Mouse (Mus musculus) myocyte (in vitro differentiated cells): ENCODE measurements at regions not wholly inside any gene's neighbourhood (a gene's known extent, or its start where the extent isn't known, plus 50 kb on each side); places are given as distances from the start of the nearest gene placed in this dataset.
A peak's percentile ranks its signal among the peaks of the same experiment; 100 is the strongest.

ENCODE experiments used
- H3K27me3 ChIP-seq: one replicate; pipeline ENCODE4 v1.6.1; 2011; ENCODE audit not compliant: control insufficient read depth, insufficient read depth, insufficient read length
- H3K36me3 ChIP-seq: one replicate; pipeline ENCODE4 v1.6.1; 2011; ENCODE audit not compliant: control insufficient read depth, insufficient read depth
- H3K4me2 ChIP-seq: one replicate; pipeline ENCODE4 v1.6.1; 2011; ENCODE audit warnings: low read depth, control low read depth
- H3K4me3 ChIP-seq: one replicate; pipeline ENCODE4 v1.5.1; 2011; ENCODE audit warnings: mild to moderate bottlenecking, control low read depth, moderate library complexity
- H3K79me2 ChIP-seq: one replicate; pipeline ENCODE4 v1.6.1; 2011; ENCODE audit not compliant: control insufficient read depth, insufficient read depth
- H3ac ChIP-seq: one replicate; pipeline ENCODE4 v1.6.1; 2011; ENCODE audit not compliant: control insufficient read depth, insufficient read length
- CEBPB ChIP-seq: IDR thresholded peaks from 2 replicates; pipeline ENCODE4 v1.6.1; 2011; ENCODE audit warnings: mild to moderate bottlenecking, moderate library complexity; ENCODE audit not compliant: poor library complexity, insufficient read depth, severe bottlenecking
- E2F4 ChIP-seq: IDR thresholded peaks from one replicate; pipeline ENCODE4 v1.6.1; 2011; ENCODE audit warnings: mild to moderate bottlenecking, control low read depth, moderate library complexity; ENCODE audit not compliant: insufficient read depth
- MAX ChIP-seq: IDR thresholded peaks from one replicate; pipeline ENCODE4 v1.6.1; 2011; ENCODE audit warnings: low read depth, mild to moderate bottlenecking, control low read depth
- MYOD1 ChIP-seq, 3 experiments: IDR thresholded peaks; one replicate each; pipeline ENCODE4 v1.6.1; 2011; ENCODE audit warnings: control low read depth in 2 of 3, low read depth in 2 of 3, mild to moderate bottlenecking in 2 of 3, moderate library complexity in 1 of 3; ENCODE audit not compliant: insufficient read length in 2 of 3, control insufficient read depth in 1 of 3
- MYOG ChIP-seq, 3 experiments: IDR thresholded peaks; one replicate each; pipeline ENCODE4 v1.6.1; 2011; ENCODE audit warnings: control low read depth in 2 of 3, low read depth in 2 of 3, mild to moderate bottlenecking in 2 of 3; ENCODE audit not compliant: insufficient read length in 2 of 3, control insufficient read depth in 1 of 3, insufficient read depth in 1 of 3
- POLR2A ChIP-seq: IDR thresholded peaks from one replicate; pipeline ENCODE4 v1.6.1; 2011; ENCODE audit warnings: low read depth, mild to moderate bottlenecking, control low read depth, moderate library complexity; ENCODE audit not compliant: insufficient read length
- POLR2AphosphoS2 ChIP-seq: IDR thresholded peaks from one replicate; pipeline ENCODE4 v1.6.1; 2011; ENCODE audit warnings: low read depth, control low read depth; ENCODE audit not compliant: insufficient read length
- REST ChIP-seq: IDR thresholded peaks from one replicate; pipeline ENCODE4 v1.6.1; 2011; ENCODE audit warnings: mild to moderate bottlenecking, control low read depth, moderate library complexity; ENCODE audit not compliant: insufficient read depth, insufficient read length
- SRF ChIP-seq: IDR thresholded peaks from one replicate; pipeline ENCODE4 v1.6.1; 2011; ENCODE audit warnings: low read depth; ENCODE audit not compliant: control insufficient read depth, insufficient read length
- TCF12 ChIP-seq: IDR thresholded peaks from one replicate; pipeline ENCODE4 v1.6.1; 2011; ENCODE audit warnings: mild to moderate bottlenecking, control low read depth; ENCODE audit not compliant: poor library complexity, insufficient read depth, severe bottlenecking
- TCF3 ChIP-seq: IDR thresholded peaks from one replicate; pipeline ENCODE4 v1.6.1; 2011; ENCODE audit warnings: low read depth, control low read depth; ENCODE audit not compliant: insufficient read length
- USF1 ChIP-seq: IDR thresholded peaks from one replicate; pipeline ENCODE4 v1.6.1; 2011; ENCODE audit warnings: low read depth, mild to moderate bottlenecking, control low read depth, moderate library complexity

GRCm38 (mm10) chr2:108753494-108754225 is 526.9 kb upstream of the Kif18a start:
- H3K36me3 ChIP-seq = no peaks in the 10 kb centered on the region
- no peaks in the 10 kb centered on the region for H3K27me3 ChIP-seq
- H3K4me3 ChIP-seq = no peak overlapping the region
- TF ChIP-seq USF1 (no peak), E2F4 (no peak), TCF12 (no peak), SRF (no peak), REST (no peak), MAX (no peak), TCF3 (no peak), POLR2A (no peak), MYOD1 (IDR thresholded peaks at IDR 0.05; ENCODE audit: control insufficient read depth in 1 of 3, insufficient read length in 2 of 3, low read depth in 2 of 3) (no peak), POLR2AphosphoS2 (no peak)
- no peak overlapping the region for H3ac ChIP-seq
- no peaks in the 10 kb centered on the region for H3K79me2 ChIP-seq
- no peak overlapping the region for H3K4me2 ChIP-seq

- Histone ChIP-seq H3ac (no peak overlapping the region), H3K4me3 (no peak overlapping the region), H3K4me2 (no peak overlapping the region), H3K27me3 (no peaks in the 10 kb centered on the region), H3K36me3 (no peaks in the 10 kb centered on the region), H3K79me2 (no peaks in the 10 kb centered on the region)
- no peak for TF ChIP-seq E2F4
- TF ChIP-seq USF1 = no peak
- TF ChIP-seq MYOG (IDR thresholded peaks at IDR 0.05; ENCODE audit: control insufficient read depth in 1 of 3, insufficient read depth in 1 of 3, insufficient read length in 2 of 3, low read depth in 2 of 3) = no peak
- TF ChIP-seq CEBPB = no peak
- TF ChIP-seq REST = no peak
- no peak for TF ChIP-seq SRF
Measured at GRCm38 (mm10) chr2:108755821-108756220, 524.7 kb upstream of the Kif18a start.

DNA sequence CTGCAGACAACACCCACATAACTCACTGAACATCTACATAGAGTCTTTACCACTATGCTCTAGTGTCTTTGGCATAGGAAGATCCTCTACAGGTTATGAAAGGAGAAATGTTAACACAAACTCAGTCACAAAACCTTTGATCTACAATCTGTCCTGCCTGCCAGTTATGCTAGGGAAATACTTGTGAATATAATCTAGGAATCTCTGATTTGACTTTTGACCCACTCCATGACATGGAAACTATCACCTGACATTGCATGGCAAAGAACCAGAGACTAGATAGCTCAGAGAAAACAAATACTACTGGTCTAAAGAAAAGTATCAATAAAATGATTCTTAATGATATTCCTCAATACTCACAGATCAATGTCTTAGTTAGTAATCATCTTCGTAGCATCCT is 524.3 kb upstream of the Kif18a start:
- Histone ChIP-seq H3ac (no peak overlapping the region), H3K79me2 (no peaks in the 10 kb centered on the region), H3K4me3 (no peak overlapping the region), H3K27me3 (no peaks in the 10 kb centered on the region), H3K4me2 (no peak overlapping the region), H3K36me3 (no peaks in the 10 kb centered on the region)
- TF ChIP-seq USF1 = no peak
- TF ChIP-seq REST = no peak
- TF ChIP-seq MAX = no peak
- TF ChIP-seq TCF12 = no peak
- no peak for TF ChIP-seq SRF
- TF ChIP-seq TCF3 = no peak
- no peak for TF ChIP-seq POLR2A
- TF ChIP-seq MYOD1 (IDR thresholded peaks at IDR 0.05; ENCODE audit: control insufficient read depth in 1 of 3, insufficient read length in 2 of 3, low read depth in 2 of 3) = no peak

- no peaks in the 10 kb centered on the region for H3K36me3 ChIP-seq
Measured at GRCm38 (mm10) chr2:108764703-108765102, 515.8 kb upstream of the Kif18a start.

DNA sequence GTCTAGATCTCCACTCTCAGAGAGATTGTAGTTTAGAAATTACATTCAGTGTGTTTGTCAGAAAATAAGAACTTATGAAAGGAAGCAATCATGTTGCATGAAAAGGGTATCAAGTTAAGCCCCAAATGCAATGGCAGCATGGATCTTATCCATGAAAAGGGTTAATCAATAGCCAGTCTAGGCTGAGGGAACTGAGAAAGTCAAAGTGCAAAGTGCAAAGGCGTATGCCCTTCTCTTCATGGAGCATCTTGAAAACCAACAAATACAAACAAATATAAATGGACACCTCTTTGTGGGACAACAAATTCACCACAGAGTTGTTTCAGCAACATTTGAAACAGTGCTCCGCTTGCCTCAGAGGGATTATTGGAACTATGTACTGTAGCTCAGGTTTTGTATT is 514.1 kb upstream of the Kif18a start:
- H3K79me2 ChIP-seq = no peaks in the 10 kb centered on the region
- H3K36me3 ChIP-seq = no peaks in the 10 kb centered on the region
- H3K4me3 ChIP-seq = no peak overlapping the region
- no peaks in the 10 kb centered on the region for H3K27me3 ChIP-seq
- no peak overlapping the region for H3K4me2 ChIP-seq
- TF ChIP-seq MAX = no peak
- no peak for TF ChIP-seq POLR2A
- TF ChIP-seq SRF = no peak
- no peak for TF ChIP-seq TCF3
- no peak for TF ChIP-seq MYOD1 (IDR thresholded peaks at IDR 0.05; ENCODE audit: control insufficient read depth in 1 of 3, insufficient read length in 2 of 3, low read depth in 2 of 3)
- TF ChIP-seq CEBPB = no peak
- TF ChIP-seq MYOG (IDR thresholded peaks at IDR 0.05; ENCODE audit: control insufficient read depth in 1 of 3, insufficient read depth in 1 of 3, insufficient read length in 2 of 3, low read depth in 2 of 3) = no peak
- TF ChIP-seq REST = no peak
- TF ChIP-seq POLR2AphosphoS2 = no peak
- TF ChIP-seq E2F4 = no peak
- no peak for TF ChIP-seq TCF12
- no peak for TF ChIP-seq USF1
- no peak overlapping the region for H3ac ChIP-seq

More at GRCm38 (mm10) chr2:108764703-108765102, 515.8 kb upstream of the Kif18a start:
- Histone ChIP-seq H3K4me3 (no peak overlapping the region), H3ac (no peak overlapping the region), H3K27me3 (no peaks in the 10 kb centered on the region), H3K4me2 (peak overlapping the region; percentile 25), H3K79me2 (no peaks in the 10 kb centered on the region)
- TF ChIP-seq CEBPB = peak; percentile 66; the same call in 1 of the 2 replicates
- no peak for TF ChIP-seq TCF3
